Mouse (Mus musculus): ENCODE results near the gene Wfdc1. TPM values are rescaled to one million over a fixed set of nuclear protein-coding genes. Genes with fewer than 3 reads are reported as not detected.

Gene Wfdc1
- total and polyA plus RNA-seq, 3 experiments = not detected

- Histone ChIP-seq H3K36me3 (replicated peaks in 1 of 2; ENCODE audit: control insufficient read depth in 1 of 2, insufficient read depth in 1 of 2, low read length in 1 of 2) (no peaks in the 10 kb centered on the region), H3K9ac (ENCODE audit: insufficient read depth, low read depth) (no peak overlapping the region), H3K4me1 (ENCODE audit: control insufficient read depth in 1 of 2, insufficient read depth in 2 of 2) (peaks cover 7% of the 10 kb centered on the region in 2 experiments; a peak in 2 of 4 replicates), H3K4me2 (ENCODE audit: insufficient read depth, low read depth, poor library complexity, severe bottlenecking) (no peak overlapping the region), H3K9me3 (replicated peaks; ENCODE audit: low read length) (peaks cover 4% of the 10 kb centered on the region), H3K27ac (ENCODE audit: insufficient read depth, low read depth) (no peak overlapping the region), H3K4me3 (replicated peaks in 1 of 3; ENCODE audit: low read depth in 2 of 3, low read length in 2 of 3, poor library complexity in 1 of 3) (no peak overlapping the region), H3K79me2 (replicated peaks; ENCODE audit: control insufficient read depth, extremely low read depth, insufficient read depth, poor library complexity, severe bottlenecking) (no peaks in the 10 kb centered on the region), H3K27me3 (replicated peaks) (peaks cover 64% of the 10 kb centered on the region)
- no peak for TF ChIP-seq RCOR1 (conservative IDR thresholded peaks at IDR 0.05; ENCODE audit: low read depth, low read length)
- no peak for TF ChIP-seq MAFK (IDR thresholded peaks at IDR 0.05; ENCODE audit: insufficient replicate concordance, low read length)
- no peak for TF ChIP-seq BHLHE40 (IDR thresholded peaks at IDR 0.05; ENCODE audit: low read depth, low read length)
- no peak for TF ChIP-seq USF2 (conservative IDR thresholded peaks at IDR 0.05; ENCODE audit: low read depth, low read length)
- no peak for TF ChIP-seq TCF12 (IDR thresholded peaks at IDR 0.05; ENCODE audit: low read depth, low read length)
- no peak for TF ChIP-seq ELF1 (IDR thresholded peaks at IDR 0.05; ENCODE audit: low read depth, low read length)
- no peak for TF ChIP-seq USF1 (IDR thresholded peaks at IDR 0.05; ENCODE audit: low read depth, low read length)
- no peak for TF ChIP-seq CHD1 (IDR thresholded peaks at IDR 0.05; ENCODE audit: low read depth, low read length)
- TF ChIP-seq UBTF (IDR thresholded peaks at IDR 0.05; ENCODE audit: low read depth, low read length) = no peak
- TF ChIP-seq RAD21 (IDR thresholded peaks at IDR 0.05; ENCODE audit: low read depth, low read length) = no peak
- TF ChIP-seq MXI1 (IDR thresholded peaks at IDR 0.05; ENCODE audit: low read depth, low read length) = no peak
- TF ChIP-seq KAT2A (IDR thresholded peaks at IDR 0.05; ENCODE audit: insufficient replicate concordance, low read length) = no peak
- dilution Hi-C loops (cut with MboI; ENCODE audit: extremely low pct_ligation_motif_present, extremely low pct_unique_long_range_greater_than_20kb, low sequenced_read_pairs) (no loop called here), in situ Hi-C loops (cut with MboI; ENCODE audit: low pct_ligation_motif_present, low pct_unique_long_range_greater_than_20kb, low sequenced_read_pairs) (no loop called here)
- DNase-seq (ENCODE audit: extremely low read depth) = no peak
These were observed 9.3 kb downstream of the Wfdc1 start for GRCm38 (mm10) chr8:119675457-119675856.

GRCm38 (mm10) chr8:119676389-119676788 lies 10.2 kb downstream of the Wfdc1 start:
- Histone ChIP-seq H3K4me2 (ENCODE audit: insufficient read depth, low read depth, poor library complexity, severe bottlenecking) (0 out of 2 replicates have a peak overlapping the region, but pooled peaks have one; percentile 19), H3K4me3 (replicated peaks in 1 of 3; ENCODE audit: low read depth in 2 of 3, low read length in 2 of 3, poor library complexity in 1 of 3) (no peak overlapping the region), H3K27ac (ENCODE audit: insufficient read depth, low read depth) (no peak overlapping the region), H3K36me3 (replicated peaks in 1 of 2; ENCODE audit: control insufficient read depth in 1 of 2, insufficient read depth in 1 of 2, low read length in 1 of 2) (no peaks in the 10 kb centered on the region), H3K9me3 (replicated peaks; ENCODE audit: low read length) (peaks cover 4% of the 10 kb centered on the region), H3K79me2 (replicated peaks; ENCODE audit: control insufficient read depth, extremely low read depth, insufficient read depth, poor library complexity, severe bottlenecking) (no peaks in the 10 kb centered on the region), H3K27me3 (replicated peaks) (peaks cover 67% of the 10 kb centered on the region), H3K4me1 (ENCODE audit: control insufficient read depth in 1 of 2, insufficient read depth in 2 of 2) (peaks cover 7% of the 10 kb centered on the region in 2 experiments; a peak in 2 of 4 replicates), H3K9ac (ENCODE audit: insufficient read depth, low read depth) (no peak overlapping the region)
- in situ Hi-C loops (cut with MboI; ENCODE audit: low pct_ligation_motif_present, low pct_unique_long_range_greater_than_20kb, low sequenced_read_pairs) (no loop called here), dilution Hi-C loops (cut with MboI; ENCODE audit: extremely low pct_ligation_motif_present, extremely low pct_unique_long_range_greater_than_20kb, low sequenced_read_pairs) (no loop called here)
- TF ChIP-seq PAX5 (IDR thresholded peaks at IDR 0.05; ENCODE audit: low read length) (no peak), MEF2A (IDR thresholded peaks at IDR 0.05; ENCODE audit: borderline replicate concordance, low read depth, low read length) (no peak), SMC3 (IDR thresholded peaks at IDR 0.05; ENCODE audit: low read depth, low read length) (peak; percentile 81), RAD21 (IDR thresholded peaks at IDR 0.05; ENCODE audit: low read depth, low read length) (peak; percentile 94), ZNF384 (IDR thresholded peaks at IDR 0.05; ENCODE audit: low read depth, low read length) (0 out of 2 replicates have a peak, but pooled peaks have one; percentile 20), CTCF (conservative IDR thresholded peaks at IDR 0.05 in 1 of 2, IDR thresholded peaks at IDR 0.05 in 1 of 2; ENCODE audit: low read depth in 2 of 2, low read length in 2 of 2) (peak; percentile 93 to 95), POLR2AphosphoS2 (IDR thresholded peaks at IDR 0.05; ENCODE audit: low read depth, low read length) (no peak), POLR2A (IDR thresholded peaks at IDR 0.05; ENCODE audit: low read depth, low read length) (no peak)
- peak; percentile 81 for DNase-seq (ENCODE audit: extremely low read depth)
